Mouse (Mus musculus): ENCODE measurements around the gene Mvb12b.

DNA sequence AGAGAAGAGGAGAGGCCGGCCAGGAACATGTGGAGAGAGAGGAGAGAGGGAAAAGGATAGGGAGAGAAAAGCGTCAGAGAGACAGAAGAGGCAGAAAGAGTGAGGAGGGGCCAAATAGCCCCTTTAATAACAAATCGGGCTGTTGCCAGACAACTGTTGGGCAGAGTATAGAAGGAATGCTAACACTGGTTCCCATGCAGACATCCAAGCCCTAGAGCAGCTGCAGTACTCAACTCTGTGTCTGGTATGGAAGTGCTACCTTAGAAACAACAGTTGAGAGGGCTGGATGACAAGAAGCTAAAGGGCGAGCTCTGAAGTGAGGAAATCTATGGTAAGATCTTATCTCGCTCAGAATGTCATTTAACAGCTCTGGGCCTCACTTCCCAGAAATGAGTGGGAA, 35.7 kb upstream of the Mvb12b start:
- TF ChIP-seq USF1 (IDR thresholded peaks at IDR 0.05; ENCODE audit: low read depth, low read length) (no peak), ZC3H11A (IDR thresholded peaks at IDR 0.05; ENCODE audit: low read depth, low read length) (no peak), EP300 (IDR thresholded peaks at IDR 0.05; ENCODE audit: low read depth in 1 of 2, low read length in 2 of 2) (no peak), CTCF (IDR thresholded peaks at IDR 0.05 in 2 of 3, conservative IDR thresholded peaks at IDR 0.05 in 1 of 3; ENCODE audit: control insufficient read depth in 1 of 3, insufficient read depth in 1 of 3, low read depth in 2 of 3, low read length in 3 of 3, poor library complexity in 1 of 3, severe bottlenecking in 1 of 3) (no peak), POLR2A (IDR thresholded peaks at IDR 0.05; ENCODE audit: control insufficient read depth in 1 of 2, insufficient read depth in 1 of 2, low read depth in 1 of 2, low read length in 2 of 2, poor library complexity in 1 of 2) (no peak)

All from MEL (cell line).